Mouse (Mus musculus) ES-CJ7 (cell line): Measurements from ENCODE around the gene Qdpr.

ENCODE experiments used
- DNase-seq: peaks from one replicate; pipeline ENCODE4 v3.0.0; 2011; ENCODE audit warnings: low read depth, low spot score

Gene Qdpr

GRCm38 (mm10) chr5:45453451-45453850, 3.4 kb upstream of the Qdpr start, which contains the start of gene Clrn2:
Gene Clrn2, plus strand, starts transcription at chr5:45453751.
- no peak for DNase-seq

GRCm38 (mm10) chr5:45449206-45449605, 830 bp downstream of the Qdpr start:
- no peak for DNase-seq

DNA sequence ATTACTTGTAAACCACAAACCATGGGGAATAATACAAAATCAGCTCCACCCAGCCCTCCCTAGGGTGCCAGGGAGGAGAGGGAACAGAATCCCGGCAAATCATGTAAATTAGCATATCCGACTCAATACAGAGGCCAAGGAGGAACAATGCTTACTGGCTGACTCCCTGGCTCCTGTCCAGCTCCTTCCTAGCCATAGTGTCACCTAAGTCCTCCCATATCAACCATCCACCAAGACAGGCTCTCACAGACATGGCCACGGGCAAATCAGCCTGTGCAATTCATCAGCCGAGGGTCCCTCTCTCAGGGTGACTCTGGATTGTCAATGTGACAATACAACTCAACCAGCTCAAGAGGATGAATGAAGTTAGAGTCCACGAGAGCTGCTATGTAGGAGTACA, 1.4 kb downstream of the Qdpr start:
- DNase-seq: peak; percentile 8

DNA sequence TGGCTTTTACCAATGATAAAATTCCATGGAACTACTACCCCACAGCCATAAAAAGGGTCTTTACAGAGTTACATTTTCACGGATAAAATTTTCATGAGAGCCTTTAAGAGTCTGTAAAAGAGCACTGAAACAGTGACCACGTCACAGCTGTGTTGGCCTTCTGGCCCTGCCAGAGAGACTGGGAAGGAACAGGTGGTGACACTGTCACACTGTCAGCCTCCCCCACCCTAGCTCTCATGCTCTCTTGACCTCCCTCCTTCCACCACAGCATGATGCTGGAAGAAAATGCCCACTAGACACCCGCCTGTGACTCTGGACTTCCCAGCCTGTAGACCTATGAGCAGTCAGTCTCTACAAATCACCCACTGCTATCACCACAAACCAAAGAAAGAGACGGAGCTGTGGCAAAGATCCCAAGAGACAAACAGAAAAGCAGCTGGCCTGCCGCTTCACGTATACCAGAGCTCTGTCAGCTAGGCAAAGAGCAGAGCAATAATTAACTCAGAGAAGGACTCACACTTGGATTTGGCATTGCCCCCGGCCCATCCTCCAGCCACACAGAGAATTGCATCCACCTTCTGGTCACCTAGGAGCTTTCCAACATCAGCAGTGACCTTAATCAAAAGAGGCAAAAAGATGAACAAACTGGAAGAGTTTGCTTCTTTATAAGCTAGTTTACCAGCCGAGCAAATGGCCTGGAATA, 5.8 kb downstream of the Qdpr start:
- DNase-seq: no peak

- no peak for DNase-seq
Measured at GRCm38 (mm10) chr5:45441745-45442144, 8.3 kb downstream of the Qdpr start.

GRCm38 (mm10) chr5:45441124-45441523, 8.9 kb downstream of the Qdpr start:
- DNase-seq: no peak

DNA sequence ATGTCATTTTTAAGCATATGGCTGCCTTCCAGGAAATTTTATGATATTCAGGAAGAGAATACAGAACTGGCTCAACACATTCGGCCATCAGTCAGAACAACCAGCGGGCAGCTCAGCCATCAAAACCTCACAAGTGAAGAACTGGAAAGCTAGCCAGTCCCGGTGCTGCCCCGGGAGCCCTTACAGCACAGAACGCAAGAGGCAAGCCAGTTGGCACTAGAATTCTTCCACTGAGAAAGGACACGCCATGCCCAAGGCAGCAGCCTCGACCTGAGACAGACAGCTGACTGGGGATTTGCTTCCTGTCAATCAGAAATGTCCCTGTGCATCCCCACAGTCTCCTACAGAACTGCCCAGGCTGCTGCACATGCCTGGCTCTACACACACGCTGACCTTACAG, 11.7 kb downstream of the Qdpr start:
- DNase-seq: no peak

DNA sequence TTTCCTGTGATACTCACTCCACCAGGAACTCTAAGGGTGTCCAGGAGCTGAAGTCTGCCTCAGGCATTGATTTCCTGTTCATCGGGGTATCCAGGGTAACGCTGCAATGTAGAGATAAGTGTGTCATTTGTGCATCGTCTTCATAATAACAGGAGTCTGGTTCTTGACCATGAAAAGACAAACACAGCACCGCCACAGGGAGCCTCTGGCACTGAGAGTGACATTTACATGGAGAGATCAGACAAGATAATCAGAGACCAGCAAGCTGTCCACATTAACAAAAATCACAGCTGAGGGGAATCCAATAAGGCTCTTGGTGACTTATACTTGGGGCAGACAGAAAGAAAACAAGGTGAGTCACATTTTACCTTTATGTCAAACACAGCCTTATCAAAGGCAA, 12.2 kb downstream of the Qdpr start:
- DNase-seq: no peak

GRCm38 (mm10) chr5:45435967-45436950, 13.8 kb downstream of the Qdpr start:
- no peak for DNase-seq

DNA sequence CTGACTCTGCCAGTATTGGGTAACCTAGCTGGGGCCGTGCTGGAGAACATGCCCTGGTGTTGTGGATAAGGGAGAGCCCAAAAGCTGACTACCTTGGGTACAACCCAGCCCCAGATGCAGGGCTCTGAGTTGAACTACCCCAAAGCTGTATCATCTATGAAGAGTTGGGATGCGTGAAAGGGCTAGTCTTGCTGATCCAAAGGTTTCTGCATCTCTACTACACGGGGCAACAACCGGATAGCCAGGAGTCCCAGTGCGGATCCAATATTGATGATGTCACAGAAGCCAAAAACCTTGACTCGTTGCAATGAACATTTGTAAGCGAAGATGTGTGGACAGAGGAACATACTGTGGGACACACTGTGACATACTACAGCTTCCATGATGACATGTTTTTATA, 22.1 kb downstream of the Qdpr start:
- no peak for DNase-seq

DNA sequence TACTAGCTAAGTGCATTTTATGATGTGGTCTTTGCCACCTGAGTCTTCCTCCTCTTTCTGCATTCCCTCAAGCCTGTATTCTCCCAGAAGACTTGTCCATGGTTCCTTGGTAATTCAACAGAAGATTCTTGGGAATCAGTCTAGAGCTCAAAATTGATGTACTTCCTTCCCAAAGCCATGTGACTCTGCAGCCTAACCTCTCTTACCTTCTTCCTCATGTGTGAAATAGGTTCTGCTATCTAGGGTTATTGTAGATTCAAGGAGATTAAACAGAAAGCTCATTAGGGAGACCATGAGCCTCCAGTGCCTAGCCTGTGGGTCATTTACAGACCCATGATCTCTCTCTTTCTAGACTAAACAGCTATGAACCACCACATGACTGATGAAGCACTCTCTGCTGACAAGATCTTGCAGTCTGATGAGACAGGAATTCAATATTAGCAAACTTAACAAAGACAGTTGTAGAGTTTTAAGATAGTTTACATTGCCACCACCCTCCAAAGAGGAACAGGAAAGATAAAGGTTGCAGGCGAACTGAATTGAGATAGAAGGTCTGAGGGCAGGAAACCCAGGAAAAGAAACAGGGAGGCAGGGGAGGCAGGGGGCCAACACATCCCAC, 23.5 kb downstream of the Qdpr start:
- DNase-seq: no peak

GRCm38 (mm10) chr5:45425771-45426170, 24.3 kb downstream of the Qdpr start:
- DNase-seq: peak; percentile 60

GRCm38 (mm10) chr5:45424021-45424886, 25.8 kb downstream of the Qdpr start:
- DNase-seq: peak; percentile 58

DNA sequence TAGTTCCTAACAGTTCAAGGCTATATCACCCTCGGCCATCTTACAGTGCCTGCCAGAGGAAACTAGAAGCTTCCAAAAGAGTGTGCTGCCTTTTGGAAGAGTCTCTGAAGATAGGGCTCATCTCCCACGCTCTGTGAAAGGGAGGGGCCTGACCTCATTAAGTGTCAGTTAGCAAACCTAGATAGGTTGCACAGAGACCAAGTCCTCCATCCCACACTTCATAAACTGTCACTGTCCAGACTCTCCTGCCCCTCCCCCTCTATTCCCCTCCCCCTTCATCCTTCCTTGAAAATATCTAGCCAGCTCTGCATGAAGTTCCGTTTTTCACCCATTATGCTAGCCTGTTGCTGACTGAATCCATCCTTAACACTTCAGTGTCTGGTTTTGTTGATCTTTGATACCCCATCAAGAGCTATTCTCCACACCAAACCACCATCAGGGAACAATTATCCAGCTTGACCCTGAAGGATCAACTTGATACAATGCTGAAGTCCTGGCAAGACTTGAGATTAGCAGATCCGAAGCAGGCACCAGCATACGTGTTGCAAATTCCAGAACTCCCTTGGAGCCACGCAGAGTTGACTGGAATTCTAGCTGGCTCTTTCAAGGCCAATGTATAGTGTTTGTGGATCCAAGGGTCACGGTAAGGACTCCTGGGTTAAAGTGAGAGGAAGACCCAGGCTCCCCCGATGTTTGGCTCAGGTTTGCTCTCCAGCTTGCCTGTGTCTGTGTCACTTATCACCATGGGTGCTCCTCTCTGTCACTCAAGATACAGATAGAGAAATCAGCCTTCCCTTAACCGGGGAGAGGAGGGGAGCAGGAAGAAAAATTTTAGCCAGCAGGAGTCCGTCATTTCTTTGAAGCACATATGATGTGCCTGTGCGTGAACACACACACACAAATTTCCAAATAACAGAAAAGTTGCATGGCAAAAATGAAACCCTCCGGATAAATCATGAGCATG, 27.9 kb downstream of the Qdpr start:
- no peak for DNase-seq

GRCm38 (mm10) chr5:45419841-45420638, 30.0 kb downstream of the Qdpr start:
- DNase-seq: peak; percentile 47

- no peak for DNase-seq
Measured at GRCm38 (mm10) chr5:45417859-45418443, 32.1 kb downstream of the Qdpr start.

DNA sequence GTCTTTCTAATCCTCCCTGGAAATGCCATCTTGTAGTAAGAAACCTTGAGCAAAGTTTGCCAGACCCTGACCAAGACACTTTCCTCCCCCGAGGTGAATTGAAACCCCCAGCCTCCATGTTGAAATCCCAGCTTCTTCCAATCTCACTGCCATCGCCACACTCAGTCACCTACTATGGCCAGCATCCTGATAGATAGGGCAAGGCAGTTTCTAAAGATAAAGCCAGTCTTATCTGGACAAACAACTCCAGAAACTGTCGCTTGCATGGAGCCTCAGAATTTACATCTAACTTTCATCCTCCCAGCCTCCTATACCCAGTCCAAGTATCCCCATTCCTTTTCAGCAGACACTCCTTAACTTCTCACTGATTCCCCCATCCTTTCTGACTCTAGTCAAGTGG, 33.6 kb downstream of the Qdpr start:
- DNase-seq: no peak

GRCm38 (mm10) chr5:45406129-45406528, 43.9 kb downstream of the Qdpr start:
- DNase-seq: no peak

GRCm38 (mm10) chr5:45402632-45403031, 47.4 kb downstream of the Qdpr start:
- DNase-seq: peak; percentile 60
